Mouse (Mus musculus) ES-E14 (cell line): ENCODE results near the gene Zcchc17.

Experiments used
- HCFC1 ChIP-seq: IDR thresholded peaks from 2 replicates; pipeline ENCODE4 v1.6.1; 2012; ENCODE audit warnings: low read length, inconsistent platforms, borderline replicate concordance; ENCODE audit not compliant: insufficient read depth
- MAFK ChIP-seq: IDR thresholded peaks from 2 replicates; pipeline ENCODE4 v1.6.1; 2014; ENCODE audit warnings: mild to moderate bottlenecking, low read depth, low read length, inconsistent platforms; ENCODE audit not compliant: insufficient read depth
- ZC3H11A ChIP-seq: IDR thresholded peaks from 2 replicates; pipeline ENCODE4 v1.6.1; 2012; ENCODE audit warnings: low read depth, mild to moderate bottlenecking, inconsistent platforms, low read length, borderline replicate concordance

DNA sequence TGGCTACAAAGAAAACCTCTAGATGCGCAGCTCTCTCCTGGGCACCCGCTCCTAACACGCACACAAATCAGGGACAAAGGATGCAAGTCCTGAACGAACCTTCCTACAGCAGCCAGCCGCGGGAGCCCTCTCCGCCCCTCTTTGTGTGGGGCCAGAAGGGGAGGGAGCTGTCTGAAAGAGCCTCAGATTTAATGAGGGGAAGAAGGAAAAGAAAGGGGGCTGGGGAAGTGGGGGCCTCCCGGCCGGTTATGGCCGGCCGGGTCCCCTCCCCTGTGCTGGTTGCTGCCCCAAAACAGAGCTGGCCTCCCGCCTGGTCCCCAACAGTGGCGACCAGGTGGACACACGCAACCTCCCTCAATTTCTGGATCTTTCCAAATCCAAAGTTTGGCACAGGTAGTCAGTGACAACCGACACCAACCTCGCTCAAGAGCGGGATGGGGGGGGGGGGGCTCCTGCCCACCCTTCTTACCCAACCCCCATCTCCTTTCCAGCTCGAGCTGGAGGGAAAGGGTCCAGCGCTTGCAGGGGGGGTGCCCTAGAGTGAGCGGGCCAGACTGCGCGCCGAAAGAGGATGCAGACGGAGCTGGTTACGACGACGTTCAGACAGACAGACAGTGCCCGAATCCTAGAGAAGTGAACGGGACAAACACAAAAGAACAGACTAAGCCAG is 85.3 kb downstream of the Zcchc17 start:
- no peak for TF ChIP-seq HCFC1
- no peak for TF ChIP-seq ZC3H11A
- no peak for TF ChIP-seq MAFK
